Mouse (Mus musculus) lung, postnatal 0 days (tissue): ENCODE measurements around the gene Vipr1. TPM values are rescaled to one million over a fixed set of nuclear protein-coding genes. Genes with fewer than 3 reads are reported as not detected.

ENCODE experiments used
- ATAC-seq: fragments of 200-750 bp; cut with Nextera tagmentation; 2 replicates; pipeline ENCODE4 v1.8.0; 2017; ENCODE audit warnings: moderate library complexity
- DNase-seq: peaks from one replicate; pipeline ENCODE4 v3.0.0-alpha.2; 2016; ENCODE audit warnings: low spot score
- H3K27ac ChIP-seq: fragments of 300-500 bp; sonication (generic); 2 replicates; pipeline ENCODE4 v1.5.1; 2014; ENCODE audit warnings: antibody characterized with exemption, mild to moderate bottlenecking, low read length, mixed read lengths
- H3K27me3 ChIP-seq: fragments of 300-500 bp; sonication (generic); replicated peaks from 2 replicates; pipeline ENCODE4 v1.6.1; 2014; ENCODE audit warnings: low read length, mixed read lengths; ENCODE audit not compliant: insufficient read depth
- H3K36me3 ChIP-seq: fragments of 300-500 bp; sonication (generic); 2 replicates; pipeline ENCODE4 v1.6.1; 2014; ENCODE audit warnings: low read length, mixed read lengths; ENCODE audit not compliant: insufficient read depth
- H3K4me1 ChIP-seq: fragments of 300-500 bp; sonication (generic); 2 replicates; pipeline ENCODE4 v1.6.1; 2014; ENCODE audit warnings: antibody characterized with exemption, low read depth, low read length, mixed read lengths; ENCODE audit not compliant: insufficient read depth
- H3K4me2 ChIP-seq: fragments of 300-500 bp; sonication (generic); replicated peaks from 2 replicates; pipeline ENCODE4 v1.6.1; 2014; ENCODE audit warnings: low read depth, mild to moderate bottlenecking, low read length, moderate library complexity, mixed read lengths
- H3K4me3 ChIP-seq: fragments of 300-500 bp; sonication (generic); 2 replicates; pipeline ENCODE4 v1.5.1; 2014; ENCODE audit warnings: low read depth, low read length
- H3K9ac ChIP-seq: fragments of 300-500 bp; sonication (generic); replicated peaks from 2 replicates; pipeline ENCODE4 v1.6.1; 2014; ENCODE audit warnings: low read depth, mild to moderate bottlenecking
- H3K9me3 ChIP-seq: fragments of 300-500 bp; sonication (generic); 2 replicates; pipeline ENCODE4 v1.6.1; 2016; ENCODE audit warnings: low read length, mixed read lengths
- CTCF ChIP-seq: IDR thresholded peaks from 2 replicates; pipeline ENCODE4 v1.5.1; 2016; ENCODE audit warnings: antibody characterized with exemption, mild to moderate bottlenecking
- EP300 ChIP-seq: IDR thresholded peaks from 2 replicates; pipeline ENCODE4 v1.6.1; 2016; ENCODE audit warnings: antibody characterized with exemption, mild to moderate bottlenecking, control low read depth
- WGBS: fragments of 180-500 bp; shearing (Covaris S2); extraction: QIAGEN DNeasy Blood & Tissue Kit; methylation state at CpG from one replicate; pipeline ENCODE4 v1.1.7; 2014; 5-methylcytosine and 5-hydroxymethylcytosine counted together
- polyA plus RNA-seq: library from polyadenylated mRNA; unstranded; fragments of >200 nt; fragmentation: Nextera tagmentation; extraction: Ambion mirVana; gene quantifications from 2 replicates; pipeline ENCODE4 v1.2.1, GENCODE M21; 2015

The Vipr1 gene
- polyA plus RNA-seq, 1 experiment from 2014 or later: 0.20 TPM

GRCm38 (mm10) chr9:121659791-121660190 is 17.3 kb downstream of the Vipr1 start:
- ATAC-seq (no peak), DNase-seq (no peak)
- H3K36me3 ChIP-seq: no peaks in the 10 kb centered on the region
- no peak overlapping the region for H3K27ac ChIP-seq
- H3K4me2 ChIP-seq: no peak overlapping the region
- no peak overlapping the region for H3K4me3 ChIP-seq
- TF ChIP-seq EP300 (no peak), CTCF (no peak)
- H3K9ac ChIP-seq: no peak overlapping the region
- 62% methylated on average over 7 of the region's 7 CpGs for WGBS
- no peaks in the 10 kb centered on the region for H3K27me3 ChIP-seq
- no peaks in the 10 kb centered on the region for H3K9me3 ChIP-seq
- H3K4me1 ChIP-seq: no peaks in the 10 kb centered on the region

- DNase-seq (no peak), ATAC-seq (no peak)
- no peaks in the 10 kb centered on the region for H3K36me3 ChIP-seq
- no peak overlapping the region for H3K4me2 ChIP-seq
- 65% methylated on average over 6 of the region's 6 CpGs for WGBS
- H3K9me3 ChIP-seq: no peaks in the 10 kb centered on the region
- H3K4me1 ChIP-seq: no peaks in the 10 kb centered on the region
- TF ChIP-seq CTCF (no peak), EP300 (no peak)
- no peak overlapping the region for H3K9ac ChIP-seq
- peaks cover 6% of the 10 kb centered on the region; the same call in 1 of the 2 replicates for H3K27me3 ChIP-seq
- no peak overlapping the region for H3K27ac ChIP-seq
- no peak overlapping the region for H3K4me3 ChIP-seq
Observed at GRCm38 (mm10) chr9:121663467-121663866, 21.0 kb downstream of the Vipr1 start.

GRCm38 (mm10) chr9:121664104-121664503 is 21.6 kb downstream of the Vipr1 start:
- DNase-seq (no peak), ATAC-seq (no peak)
- TF ChIP-seq EP300 (no peak), CTCF (no peak)
- WGBS: 76% methylated on average over 5 of the region's 5 CpGs
- no peak overlapping the region for H3K27ac ChIP-seq
- H3K27me3 ChIP-seq: peaks cover 13% of the 10 kb centered on the region
- H3K9me3 ChIP-seq: no peaks in the 10 kb centered on the region
- no peaks in the 10 kb centered on the region for H3K36me3 ChIP-seq
- H3K4me1 ChIP-seq: no peaks in the 10 kb centered on the region; the same call in 1 of the 2 replicates
- H3K4me3 ChIP-seq: no peak overlapping the region
- no peak overlapping the region for H3K9ac ChIP-seq
- no peak overlapping the region for H3K4me2 ChIP-seq

- 65% methylated on average over 16 of the region's 16 CpGs for WGBS
- Histone ChIP-seq H3K4me2 (no peak overlapping the region), H3K27ac (no peak overlapping the region), H3K36me3 (no peaks in the 10 kb centered on the region), H3K9me3 (no peaks in the 10 kb centered on the region), H3K4me3 (no peak overlapping the region), H3K27me3 (peaks cover 25% of the 10 kb centered on the region), H3K9ac (no peak overlapping the region), H3K4me1 (peaks cover 7% of the 10 kb centered on the region)
- TF ChIP-seq CTCF (no peak; the same call in 1 of the 2 replicates), EP300 (no peak)
- peak; percentile 20; the same call in 1 of the 2 replicates for ATAC-seq
- DNase-seq: peak; percentile 32
Observed at GRCm38 (mm10) chr9:121666957-121667630, 24.6 kb downstream of the Vipr1 start.

- Histone ChIP-seq H3K4me2 (no peak overlapping the region), H3K27me3 (peaks cover 25% of the 10 kb centered on the region), H3K4me3 (no peak overlapping the region), H3K36me3 (no peaks in the 10 kb centered on the region), H3K9ac (no peak overlapping the region), H3K4me1 (peaks cover 7% of the 10 kb centered on the region), H3K27ac (no peak overlapping the region), H3K9me3 (no peaks in the 10 kb centered on the region)
- WGBS: 64% methylated on average over 10 of the region's 11 CpGs
- ATAC-seq (no peak), DNase-seq (no peak)
- no peak; the same call in 1 of the 2 replicates for TF ChIP-seq CTCF
Observed at GRCm38 (mm10) chr9:121667822-121668221, 25.3 kb downstream of the Vipr1 start.

- H3K4me1 ChIP-seq: peaks cover 7% of the 10 kb centered on the region
- H3K27ac ChIP-seq: no peak overlapping the region
- H3K9me3 ChIP-seq: no peaks in the 10 kb centered on the region
- DNase-seq (peak; percentile 76), ATAC-seq (peak; percentile 68)
- H3K4me3 ChIP-seq: peak overlapping the region; percentile 5; the same call in 1 of the 2 replicates
- no peak overlapping the region for H3K9ac ChIP-seq
- peak overlapping the region; percentile 42 for H3K4me2 ChIP-seq
- H3K36me3 ChIP-seq: no peaks in the 10 kb centered on the region
- 1% methylated on average over 28 of the region's 28 CpGs for WGBS
- TF ChIP-seq EP300 (no peak), CTCF (peak; percentile 94)
- peaks cover 25% of the 10 kb centered on the region for H3K27me3 ChIP-seq
Observed at GRCm38 (mm10) chr9:121669348-121669791, 26.9 kb downstream of the Vipr1 start.
